Mouse (Mus musculus) embryonic facial prominence, embryonic 10.5 days (tissue): ENCODE measurements around the gene Tti1. TPM values are rescaled to one million over a fixed set of nuclear protein-coding genes. Genes with fewer than 3 reads are reported as not detected.

Experiments
- DNase-seq: peaks from one replicate; pipeline ENCODE4 v3.0.0-alpha.2; 2017; ENCODE audit warnings: low spot score
- H3K27ac ChIP-seq: fragments of 300-500 bp; sonication (generic); replicated peaks from 2 replicates; pipeline ENCODE4 v1.5.1; 2016; ENCODE audit warnings: mild to moderate bottlenecking
- H3K27me3 ChIP-seq: fragments of 300-500 bp; sonication (generic); replicated peaks from 2 replicates; pipeline ENCODE4 v1.6.1; 2016; ENCODE audit warnings: low read depth, mild to moderate bottlenecking; ENCODE audit not compliant: poor library complexity, severe bottlenecking
- H3K36me3 ChIP-seq: fragments of 300-500 bp; sonication (generic); replicated peaks from 2 replicates; pipeline ENCODE4 v1.6.1; 2016; ENCODE audit warnings: mild to moderate bottlenecking, moderate library complexity
- H3K4me1 ChIP-seq: fragments of 300-500 bp; sonication (generic); 2 replicates; pipeline ENCODE4 v1.6.1; 2016
- H3K4me3 ChIP-seq: fragments of 300-500 bp; sonication (generic); 2 replicates; pipeline ENCODE4 v1.5.1; 2016; ENCODE audit warnings: mild to moderate bottlenecking, moderate library complexity
- H3K9me3 ChIP-seq: fragments of 300-500 bp; sonication (generic); 2 replicates; pipeline ENCODE4 v1.6.1; 2016; ENCODE audit warnings: mild to moderate bottlenecking
- WGBS: fragments of 180-500 bp; shearing (Covaris S2); methylation state at CpG from one replicate; pipeline ENCODE4 v1.1.7; 2016; 5-methylcytosine and 5-hydroxymethylcytosine counted together
- polyA plus RNA-seq: library from polyadenylated mRNA; unstranded; fragments of >200 nt; fragmentation: Nextera tagmentation; extraction: Ambion mirVana; gene quantifications from 2 replicates; pipeline ENCODE4 v1.2.1, GENCODE M21; 2016

Tti1 gene
- polyA plus RNA-seq, 1 experiment from 2014 or later = 37.8 TPM

GRCm38 (mm10) chr2:158036408-158036807, 8.2 kb upstream of the Tti1 start:
- H3K9me3 ChIP-seq = no peaks in the 10 kb centered on the region
- peaks cover 77% of the 10 kb centered on the region for H3K36me3 ChIP-seq

GRCm38 (mm10) chr2:158035813-158036212, 7.6 kb upstream of the Tti1 start:
- Histone ChIP-seq H3K9me3 (no peaks in the 10 kb centered on the region), H3K4me1 (peaks cover 12% of the 10 kb centered on the region), H3K27me3 (no peaks in the 10 kb centered on the region), H3K4me3 (no peak overlapping the region), H3K27ac (no peak overlapping the region), H3K36me3 (peaks cover 76% of the 10 kb centered on the region)
- WGBS = 94% methylated on average over 2 of the region's 2 CpGs
- no peak for DNase-seq

More at GRCm38 (mm10) chr2:158036408-158036807, 8.2 kb upstream of the Tti1 start:
- DNase-seq = no peak
- H3K27me3 ChIP-seq = no peaks in the 10 kb centered on the region
- H3K4me1 ChIP-seq = peaks cover 6% of the 10 kb centered on the region; the same call in 1 of the 2 replicates
- H3K27ac ChIP-seq = no peak overlapping the region
- 90% methylated on average over 6 of the region's 6 CpGs for WGBS
- no peak overlapping the region for H3K4me3 ChIP-seq

- 91% methylated on average over 7 of the region's 7 CpGs for WGBS
- DNase-seq = no peak
- H3K4me1 ChIP-seq = peaks cover 39% of the 10 kb centered on the region
- no peak overlapping the region for H3K27ac ChIP-seq
- no peaks in the 10 kb centered on the region for H3K27me3 ChIP-seq
- no peaks in the 10 kb centered on the region for H3K9me3 ChIP-seq
- peaks cover 29% of the 10 kb centered on the region for H3K36me3 ChIP-seq
- H3K4me3 ChIP-seq = peak overlapping the region; percentile 97
Measured at GRCm38 (mm10) chr2:158030007-158030406, 1.8 kb upstream of the Tti1 start.

GRCm38 (mm10) chr2:158027855-158028353, 329 bp downstream of the Tti1 start:
- Histone ChIP-seq H3K4me3 (peak overlapping the region; percentile 97), H3K27ac (peak overlapping the region; percentile 96), H3K9me3 (no peaks in the 10 kb centered on the region), H3K4me1 (peaks cover 39% of the 10 kb centered on the region), H3K27me3 (no peaks in the 10 kb centered on the region), H3K36me3 (peaks cover 19% of the 10 kb centered on the region)
- 3% methylated on average over 16 of the region's 16 CpGs for WGBS
- DNase-seq = no peak

GRCm38 (mm10) chr2:158017330-158017729, 10.9 kb downstream of the Tti1 start:
- no peaks in the 10 kb centered on the region for H3K9me3 ChIP-seq

GRCm38 (mm10) chr2:158012608-158013007, 15.6 kb downstream of the Tti1 start:
- Histone ChIP-seq H3K9me3 (no peaks in the 10 kb centered on the region), H3K4me1 (no peaks in the 10 kb centered on the region), H3K27me3 (no peaks in the 10 kb centered on the region), H3K36me3 (peaks cover 31% of the 10 kb centered on the region), H3K27ac (no peak overlapping the region), H3K4me3 (no peak overlapping the region)
- no peak for DNase-seq
- 90% methylated on average over 3 of the region's 3 CpGs for WGBS

More at GRCm38 (mm10) chr2:158017330-158017729, 10.9 kb downstream of the Tti1 start:
- H3K4me3 ChIP-seq = no peak overlapping the region
- H3K36me3 ChIP-seq = 0 out of 2 replicates have a peak, but pooled peaks cover 1% of the 10 kb centered on the region
- no peak overlapping the region for H3K27ac ChIP-seq
- no peaks in the 10 kb centered on the region for H3K4me1 ChIP-seq
- H3K27me3 ChIP-seq = no peaks in the 10 kb centered on the region
- WGBS = 90% methylated on average over 4 of the region's 4 CpGs
- no peak for DNase-seq

GRCm38 (mm10) chr2:158009373-158009772, 18.9 kb downstream of the Tti1 start:
- no peaks in the 10 kb centered on the region for H3K4me1 ChIP-seq
- H3K4me3 ChIP-seq = no peak overlapping the region
- no peak for DNase-seq
- no peaks in the 10 kb centered on the region for H3K9me3 ChIP-seq
- peaks cover 64% of the 10 kb centered on the region for H3K36me3 ChIP-seq
- H3K27me3 ChIP-seq = no peaks in the 10 kb centered on the region
- no peak overlapping the region for H3K27ac ChIP-seq
- 88% methylated on average over 7 of the region's 7 CpGs for WGBS

GRCm38 (mm10) chr2:158005641-158006040, 22.6 kb downstream of the Tti1 start:
- H3K27ac ChIP-seq = no peak overlapping the region
- WGBS = 94% methylated on average over 4 of the region's 4 CpGs
- no peaks in the 10 kb centered on the region for H3K27me3 ChIP-seq
- H3K4me1 ChIP-seq = no peaks in the 10 kb centered on the region
- peaks cover 69% of the 10 kb centered on the region for H3K36me3 ChIP-seq
- no peak for DNase-seq
- no peak overlapping the region for H3K4me3 ChIP-seq
- H3K9me3 ChIP-seq = no peaks in the 10 kb centered on the region

- DNase-seq = no peak
- Histone ChIP-seq H3K9me3 (no peaks in the 10 kb centered on the region), H3K27ac (no peak overlapping the region), H3K27me3 (no peaks in the 10 kb centered on the region), H3K4me1 (no peaks in the 10 kb centered on the region), H3K36me3 (peaks cover 63% of the 10 kb centered on the region), H3K4me3 (no peak overlapping the region)
- 79% methylated on average over 6 of the region's 6 CpGs for WGBS
Measured at GRCm38 (mm10) chr2:158004620-158005019, 23.6 kb downstream of the Tti1 start.

- 92% methylated on average over 3 of the region's 3 CpGs for WGBS
- H3K27me3 ChIP-seq = no peaks in the 10 kb centered on the region
- H3K4me1 ChIP-seq = no peaks in the 10 kb centered on the region
- no peak overlapping the region for H3K4me3 ChIP-seq
- no peak overlapping the region for H3K27ac ChIP-seq
- H3K9me3 ChIP-seq = no peaks in the 10 kb centered on the region
- no peak for DNase-seq
- peaks cover 57% of the 10 kb centered on the region for H3K36me3 ChIP-seq
Measured at GRCm38 (mm10) chr2:157998817-157999216, 29.4 kb downstream of the Tti1 start.

GRCm38 (mm10) chr2:157992501-157992900, 35.7 kb downstream of the Tti1 start:
- DNase-seq = no peak
- no peaks in the 10 kb centered on the region for H3K9me3 ChIP-seq
- H3K4me1 ChIP-seq = peaks cover 5% of the 10 kb centered on the region; the same call in 1 of the 2 replicates
- H3K36me3 ChIP-seq = peaks cover 89% of the 10 kb centered on the region
- WGBS = 95% methylated on average over 4 of the region's 4 CpGs
- no peaks in the 10 kb centered on the region for H3K27me3 ChIP-seq
- H3K4me3 ChIP-seq = no peak overlapping the region
- no peak overlapping the region for H3K27ac ChIP-seq

GRCm38 (mm10) chr2:157991026-157991425, 37.2 kb downstream of the Tti1 start:
- 82% methylated on average over 6 of the region's 6 CpGs for WGBS
- Histone ChIP-seq H3K36me3 (peaks cover 86% of the 10 kb centered on the region), H3K4me3 (no peak overlapping the region), H3K27ac (no peak overlapping the region), H3K9me3 (no peaks in the 10 kb centered on the region), H3K4me1 (peaks cover 5% of the 10 kb centered on the region; the same call in 1 of the 2 replicates), H3K27me3 (no peaks in the 10 kb centered on the region)
- no peak for DNase-seq

GRCm38 (mm10) chr2:157989946-157990345, 38.3 kb downstream of the Tti1 start:
- 90% methylated on average over 2 of the region's 2 CpGs for WGBS
- peaks cover 84% of the 10 kb centered on the region for H3K36me3 ChIP-seq
- peaks cover 5% of the 10 kb centered on the region; the same call in 1 of the 2 replicates for H3K4me1 ChIP-seq
- H3K4me3 ChIP-seq = no peak overlapping the region
- H3K9me3 ChIP-seq = no peaks in the 10 kb centered on the region
- no peak for DNase-seq
- H3K27me3 ChIP-seq = no peaks in the 10 kb centered on the region
- no peak overlapping the region for H3K27ac ChIP-seq
